Mouse (Mus musculus) 416B (cell line): ENCODE data around the gene Kcnh3.
"Not testable (repeated sequence)": the region's sequence is repeated elsewhere in the genome, so short reads cannot be mapped to it uniquely, and the experiment has no call there.

Source experiments
- DNase-seq: peaks from one replicate; pipeline ENCODE4 v3.0.0; 2011; ENCODE audit warnings: low read depth

Gene Kcnh3

GRCm38 (mm10) chr15:99240129-99240528, 15.5 kb downstream of the Kcnh3 start:
- DNase-seq = peak; percentile 72

- DNase-seq = no peak
Measured at GRCm38 (mm10) chr15:99241249-99241648, 16.6 kb downstream of the Kcnh3 start.

- no peak for DNase-seq
Measured at GRCm38 (mm10) chr15:99242045-99242444, 17.4 kb downstream of the Kcnh3 start.

DNA sequence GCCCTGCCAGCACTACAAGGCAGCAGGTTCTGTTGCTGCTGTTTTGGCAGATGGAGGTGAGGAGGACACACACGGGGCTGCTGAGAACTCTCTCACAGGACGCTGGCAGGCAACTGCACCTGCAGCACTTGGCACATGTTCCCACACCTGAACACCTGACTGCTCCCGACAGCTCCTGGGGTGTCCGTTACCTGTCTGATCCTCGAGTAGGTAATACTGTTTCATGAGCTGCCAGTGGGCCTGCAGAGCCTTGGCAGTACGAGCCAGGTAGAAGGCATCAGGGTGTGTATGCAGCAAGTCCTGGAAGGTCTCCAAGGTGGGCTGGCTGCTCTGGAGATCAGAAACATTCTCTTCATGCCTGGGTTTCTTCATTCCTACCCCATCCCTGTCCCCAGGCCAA, 22.1 kb downstream of the Kcnh3 start:
- not testable (repeated sequence) for DNase-seq

- no peak for DNase-seq
Measured at GRCm38 (mm10) chr15:99248972-99249371, 24.3 kb downstream of the Kcnh3 start.

GRCm38 (mm10) chr15:99249938-99250337, 25.3 kb downstream of the Kcnh3 start:
- DNase-seq = no peak

GRCm38 (mm10) chr15:99251111-99251510, 26.4 kb downstream of the Kcnh3 start:
- DNase-seq = peak; percentile 32

- peak; percentile 100 for DNase-seq
Measured at GRCm38 (mm10) chr15:99251626-99252380, 27.1 kb downstream of the Kcnh3 start, which contains the start of gene Mcrs1. Gene Mcrs1 (minus strand): TSS chr15:99251961.

DNA sequence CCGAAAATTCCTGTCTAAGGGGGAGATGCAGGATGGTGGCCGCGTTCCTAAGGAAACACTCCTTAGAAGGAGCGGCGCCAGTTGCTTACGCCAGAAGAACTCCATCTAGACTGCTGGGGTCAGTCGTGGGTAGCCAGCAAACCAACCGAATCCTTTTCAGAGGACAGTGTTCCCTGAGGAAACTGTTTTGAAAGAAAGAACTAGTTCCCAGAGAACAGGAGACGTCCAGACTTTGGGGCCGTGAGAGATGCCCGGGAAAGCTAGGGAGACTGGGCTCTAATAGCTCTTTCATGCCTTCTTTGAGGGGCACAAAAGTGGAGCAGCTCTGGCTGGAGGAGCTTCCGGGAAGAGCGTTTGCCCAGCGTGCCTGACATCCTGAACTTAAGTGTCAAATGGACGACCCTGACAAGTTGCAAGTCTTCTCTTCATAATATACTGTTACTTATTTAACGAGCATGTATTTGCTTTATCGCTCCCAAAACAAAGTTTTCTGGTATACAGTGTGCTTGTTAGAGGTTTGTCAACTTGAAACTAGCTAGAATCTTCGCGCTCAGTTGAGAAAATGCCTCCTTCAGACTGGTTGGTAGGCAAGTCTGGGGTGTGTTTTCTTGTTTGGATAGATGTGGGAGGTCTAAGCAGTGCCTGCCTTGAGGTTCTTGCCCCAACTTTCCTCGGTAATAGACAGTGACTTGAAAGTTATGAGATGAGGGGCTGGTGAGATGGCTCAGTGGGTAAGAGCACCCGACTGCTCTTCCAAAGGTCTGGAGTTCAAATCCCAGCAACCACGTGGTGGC, 27.9 kb downstream of the Kcnh3 start:
- DNase-seq = peak; percentile 69

GRCm38 (mm10) chr15:99253175-99253479, 28.5 kb downstream of the Kcnh3 start:
- DNase-seq = not testable (repeated sequence)

DNA sequence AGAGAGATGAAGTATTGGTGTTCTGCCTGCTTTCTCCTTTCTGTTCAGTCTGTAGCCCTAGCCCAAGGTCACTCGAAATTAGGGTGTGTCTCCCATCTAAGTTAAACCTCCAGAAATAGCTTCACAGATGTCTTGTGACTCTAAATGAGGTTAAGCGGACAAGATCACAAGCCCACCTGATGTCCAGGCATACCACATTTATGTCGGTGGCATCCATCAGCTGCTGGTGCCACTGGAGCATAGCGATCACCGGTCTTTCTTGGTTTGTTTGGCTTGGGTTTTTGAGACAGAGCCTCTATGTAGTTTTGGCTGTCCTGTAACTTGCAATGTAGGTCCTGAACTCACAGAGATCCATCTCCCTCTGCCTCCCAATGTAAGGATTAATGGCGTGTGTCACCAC, 29.1 kb downstream of the Kcnh3 start:
- DNase-seq = no peak

GRCm38 (mm10) chr15:99254477-99255005, 29.9 kb downstream of the Kcnh3 start:
- DNase-seq = peak; percentile 39

DNA sequence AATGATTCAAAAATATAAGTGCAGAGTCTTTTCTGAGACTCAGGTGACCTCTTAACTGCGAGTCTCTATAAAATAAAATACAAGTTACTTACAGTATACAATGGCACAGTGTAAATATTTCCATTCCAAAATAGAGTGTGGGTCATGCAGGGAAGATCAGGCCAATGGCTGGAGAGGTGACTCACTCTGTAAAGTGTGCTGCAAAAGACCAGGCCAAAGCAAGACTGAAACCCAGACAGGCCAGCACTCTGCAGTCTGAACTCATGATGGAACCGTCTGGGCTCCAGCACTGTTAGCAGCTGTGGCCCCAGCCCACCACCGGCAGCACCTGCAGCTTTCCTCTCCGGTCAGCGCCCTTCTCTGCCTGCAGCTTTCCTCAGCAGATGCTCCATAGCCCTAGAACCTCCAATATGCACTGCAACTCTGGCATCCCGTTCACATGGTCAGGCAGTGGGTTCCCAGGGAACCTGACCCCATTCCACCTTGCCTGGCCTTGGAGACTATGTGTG, 30.6 kb downstream of the Kcnh3 start:
- no peak for DNase-seq

DNA sequence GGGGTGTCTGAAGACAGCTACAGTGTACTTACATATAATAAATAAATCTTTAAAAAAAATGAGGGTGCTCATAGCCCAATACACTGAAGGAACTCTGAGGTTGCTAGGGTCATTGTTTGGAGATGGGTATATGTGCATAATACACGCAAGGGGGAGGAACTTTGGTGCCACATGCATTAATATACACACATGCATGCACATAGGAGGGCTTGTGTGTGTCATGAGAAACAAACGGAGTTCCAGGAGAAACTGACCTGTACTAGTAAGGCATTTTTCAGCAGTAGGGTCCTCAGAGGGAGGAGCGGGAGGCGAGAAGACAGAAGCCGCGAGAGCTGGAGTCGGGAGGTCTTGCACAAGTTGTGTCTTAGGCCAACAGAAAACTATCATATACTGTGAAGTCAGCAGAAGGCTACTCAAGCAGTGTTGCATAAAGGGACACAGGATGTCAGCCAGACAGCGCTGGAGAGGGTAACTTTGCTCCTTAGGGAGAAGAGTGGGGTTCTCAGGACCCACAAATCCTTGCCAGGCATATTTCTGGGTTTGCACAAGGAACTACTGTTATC, 34.6 kb downstream of the Kcnh3 start:
- DNase-seq = no peak

- DNase-seq = peak; percentile 97
Measured at GRCm38 (mm10) chr15:99259730-99260252, 35.1 kb downstream of the Kcnh3 start.

- no peak for DNase-seq
Measured at GRCm38 (mm10) chr15:99262702-99263101, 38.0 kb downstream of the Kcnh3 start.

DNA sequence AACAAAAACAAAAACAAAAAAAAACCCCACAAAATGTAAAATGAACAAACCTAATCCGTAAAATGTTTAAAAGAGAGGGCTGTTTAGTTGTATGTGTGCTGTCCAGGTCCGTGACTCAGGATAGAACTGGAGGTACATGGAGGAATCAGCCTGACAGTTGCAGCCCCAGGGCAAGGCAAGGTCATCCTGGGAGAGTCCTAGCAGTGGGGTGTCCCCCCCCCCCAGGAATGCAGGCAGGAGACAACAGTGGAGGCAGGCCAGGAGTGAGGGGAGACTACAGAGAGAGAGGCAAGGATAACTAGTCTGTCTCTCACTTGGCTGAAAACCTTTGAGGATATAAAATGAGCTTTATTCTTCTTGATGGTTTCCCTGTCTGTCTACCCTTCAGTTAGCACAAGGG, 39.7 kb downstream of the Kcnh3 start:
- DNase-seq = no peak

DNA sequence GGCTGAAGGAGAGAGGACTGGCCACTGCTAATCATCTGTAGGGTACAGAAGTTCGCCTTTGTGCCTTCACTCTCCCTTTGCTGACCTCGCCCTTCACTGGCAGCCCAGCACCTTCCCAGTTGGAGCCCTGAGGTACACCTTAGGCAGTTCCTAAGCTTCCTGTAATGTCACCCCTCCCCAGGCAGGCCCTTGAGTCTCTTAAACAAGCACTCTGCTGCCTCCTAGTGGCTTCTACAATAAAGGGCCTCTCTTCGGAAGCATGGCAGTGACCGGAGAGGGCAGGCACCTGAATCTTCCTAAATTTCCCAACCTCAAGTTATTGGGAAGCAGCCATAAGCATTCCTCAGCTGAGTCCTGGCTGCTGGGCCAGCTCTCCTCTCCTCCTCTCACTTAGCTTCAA, 41.0 kb downstream of the Kcnh3 start:
- peak; percentile 88 for DNase-seq

DNA sequence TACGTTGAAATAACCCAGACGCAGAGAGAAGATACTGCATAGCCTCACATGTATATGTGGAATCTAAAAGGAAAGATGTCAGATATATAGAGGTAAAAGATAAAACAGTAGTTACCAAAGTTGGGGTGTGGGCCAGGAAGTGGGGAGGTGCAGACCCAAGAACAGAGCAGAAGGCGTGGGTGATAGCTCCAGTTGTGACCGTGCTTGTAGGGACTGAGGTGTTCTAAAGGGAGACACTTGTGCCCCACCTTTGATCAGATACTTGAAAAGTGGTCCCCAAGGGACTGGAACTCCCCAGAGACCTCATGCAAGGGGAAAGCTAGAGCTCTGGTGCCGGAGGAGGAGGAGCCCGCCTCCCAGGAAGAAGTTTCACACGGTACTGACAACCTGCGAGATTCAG, 51.4 kb downstream of the Kcnh3 start:
- no peak for DNase-seq

GRCm38 (mm10) chr15:99278271-99278670, 53.6 kb downstream of the Kcnh3 start:
- DNase-seq = no peak

DNA sequence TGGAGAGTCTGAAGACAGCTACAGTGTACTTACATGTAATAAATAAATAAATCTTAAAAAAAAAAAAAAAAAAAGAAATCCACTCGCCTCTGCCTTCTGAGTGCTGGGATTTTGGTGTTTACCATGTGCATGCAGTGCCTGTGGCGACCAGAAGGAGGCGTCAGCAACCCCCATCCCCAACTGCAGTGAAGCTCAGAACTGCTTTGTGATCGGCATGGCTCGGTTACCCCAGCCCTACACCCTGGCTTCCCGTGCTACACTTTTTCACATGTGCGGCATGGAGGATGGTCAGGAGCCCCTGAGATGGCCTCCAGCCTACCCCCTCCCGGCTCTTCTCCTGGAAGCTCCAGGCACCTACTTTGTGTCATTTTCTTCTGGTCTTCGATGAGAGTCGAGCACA, 58.8 kb downstream of the Kcnh3 start:
- DNase-seq = peak; percentile 45

DNA sequence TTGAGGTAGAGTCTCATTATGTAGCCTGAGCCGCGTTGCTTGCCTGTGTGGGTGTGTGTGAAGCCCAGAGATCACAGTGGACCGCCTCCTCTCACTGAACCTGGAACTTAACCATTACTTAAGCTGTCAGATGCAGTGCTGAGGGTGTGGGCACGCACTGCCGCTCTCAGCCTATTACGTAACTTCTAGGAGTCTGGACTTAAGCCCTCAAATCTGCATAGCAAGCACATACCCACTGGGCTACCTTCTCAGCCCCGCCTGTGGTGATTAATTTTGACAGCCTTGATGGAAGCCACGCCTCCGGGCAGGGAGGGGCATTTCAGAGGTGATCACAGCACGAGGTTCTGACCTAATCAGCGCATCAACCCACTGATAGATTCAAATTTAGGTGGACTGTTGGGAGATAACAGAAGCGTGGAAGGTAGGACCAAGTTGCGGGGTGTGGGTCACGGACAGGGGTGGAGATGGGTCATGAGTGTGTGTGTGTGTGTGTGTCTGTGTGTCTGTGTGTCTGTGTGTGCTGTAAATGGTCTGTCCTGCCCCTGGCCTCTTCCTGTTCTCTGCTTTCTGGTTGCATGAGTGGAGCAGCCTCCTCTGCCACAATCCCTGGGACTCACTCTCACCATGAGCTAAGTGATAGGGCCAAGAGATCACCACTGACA, 60.0 kb downstream of the Kcnh3 start:
- peak; percentile 82 for DNase-seq
